Mouse (Mus musculus) liver, embryonic 14.5 days (tissue): Measurements from ENCODE around the gene Tvp23b.

Experiments
- CTCF ChIP-seq: IDR thresholded peaks from 2 replicates; pipeline ENCODE4 v1.5.1; 2016; ENCODE audit warnings: antibody characterized with exemption, low read depth, control low read depth
- EP300 ChIP-seq: IDR thresholded peaks from 2 replicates; pipeline ENCODE4 v1.6.1; 2016; ENCODE audit warnings: antibody characterized with exemption, low read depth

- no peak for TF ChIP-seq CTCF
- TF ChIP-seq EP300, result no peak
Measured at GRCm38 (mm10) chr11:62877391-62877790, 1.9 kb upstream of the Tvp23b start.
